Mouse (Mus musculus) kidney, postnatal 10 days (tissue): Measurements from ENCODE around the gene Cbr1.
A peak's percentile ranks its signal among the peaks of the same experiment; 100 is the strongest.

Experiments
- DNase-seq: peaks from one replicate; pipeline ENCODE4 v3.0.0; 2021; ENCODE audit warnings: mixed read lengths

Cbr1 gene

DNA sequence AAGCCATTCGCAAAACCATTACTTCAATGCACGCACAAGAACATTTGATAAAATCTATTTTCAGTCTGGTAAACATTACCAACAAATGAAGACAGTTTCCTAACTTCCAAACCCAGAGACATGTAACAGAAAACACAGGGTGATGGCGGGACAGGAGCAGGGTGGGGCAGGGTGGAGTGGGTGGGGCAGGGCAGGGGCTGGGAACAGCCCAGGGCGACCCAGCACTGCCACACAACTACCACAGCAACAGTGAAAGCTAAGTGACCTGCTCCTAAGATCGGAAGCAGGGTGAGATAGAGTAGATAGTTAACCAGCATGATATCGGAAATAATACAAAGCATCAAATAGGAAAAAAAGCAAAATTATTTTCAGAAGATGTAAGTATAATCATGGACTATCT lies 6.2 kb upstream of the Cbr1 start:
- peak; percentile 1 for DNase-seq

DNA sequence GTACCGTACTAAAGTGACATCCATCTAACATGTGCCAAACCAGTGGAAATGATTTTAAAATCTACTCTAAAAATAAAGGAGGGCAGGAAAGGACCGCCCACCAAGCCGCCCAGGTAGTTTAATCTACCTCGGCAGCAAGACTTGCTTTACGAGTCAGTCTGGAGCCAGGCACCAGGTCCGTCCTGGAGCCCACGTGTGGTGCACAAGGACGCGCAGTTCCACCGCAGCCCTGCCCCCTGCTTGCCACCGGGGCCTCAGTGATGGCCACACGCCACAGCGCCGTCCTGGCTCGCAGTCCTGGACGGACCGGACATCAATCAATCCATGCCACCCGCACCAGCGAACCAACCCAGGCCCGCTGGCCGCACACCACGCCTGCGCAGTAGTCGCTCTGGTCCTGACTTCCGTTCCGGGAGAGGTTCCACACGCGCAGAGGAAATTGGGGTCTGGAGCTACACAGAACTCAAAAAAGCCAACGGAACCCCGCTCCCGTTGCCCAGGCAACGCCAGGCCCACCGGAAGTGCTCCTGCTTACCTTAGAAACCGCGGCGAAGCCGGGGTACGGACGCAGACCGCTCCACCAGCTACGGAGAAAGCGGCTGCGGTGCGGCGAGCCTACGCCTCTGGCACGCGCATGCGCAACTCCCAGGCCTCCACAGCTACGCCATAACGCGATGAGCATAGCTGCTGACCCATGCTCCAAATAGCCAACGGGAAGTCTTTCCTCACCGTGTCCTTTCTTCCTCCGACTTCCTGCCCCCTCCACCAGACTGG lies 2.0 kb upstream of the Cbr1 start, which contains the start of gene Setd4:
Gene Setd4 (minus strand): TSS at position 625 of the 774 bp plus-strand sequence.
- peak; percentile 95 for DNase-seq

DNA sequence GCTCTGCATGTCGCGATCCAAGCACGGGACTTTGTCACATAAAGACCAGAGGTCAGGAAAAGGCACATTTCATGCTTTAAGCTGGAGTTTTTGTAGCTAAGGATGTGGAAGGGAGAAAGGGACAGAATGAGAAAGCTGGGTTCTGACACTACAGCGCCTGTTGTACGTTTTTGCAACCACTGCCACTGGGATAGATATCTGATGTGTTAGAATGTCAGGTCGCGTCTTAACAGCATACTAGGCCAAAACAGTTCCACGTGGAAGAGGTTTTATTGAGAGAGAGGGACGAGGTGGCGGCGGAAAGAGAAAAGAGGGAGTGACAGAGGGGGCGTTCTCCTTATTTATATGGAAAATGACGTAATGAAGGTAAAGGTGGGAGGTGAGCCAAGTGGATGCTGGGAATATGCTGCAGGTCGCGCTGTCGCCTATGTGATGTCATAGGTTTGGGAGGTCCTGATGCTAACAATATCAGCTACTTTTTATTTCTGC lies 1.1 kb upstream of the Cbr1 start:
- peak; percentile 9 for DNase-seq

DNA sequence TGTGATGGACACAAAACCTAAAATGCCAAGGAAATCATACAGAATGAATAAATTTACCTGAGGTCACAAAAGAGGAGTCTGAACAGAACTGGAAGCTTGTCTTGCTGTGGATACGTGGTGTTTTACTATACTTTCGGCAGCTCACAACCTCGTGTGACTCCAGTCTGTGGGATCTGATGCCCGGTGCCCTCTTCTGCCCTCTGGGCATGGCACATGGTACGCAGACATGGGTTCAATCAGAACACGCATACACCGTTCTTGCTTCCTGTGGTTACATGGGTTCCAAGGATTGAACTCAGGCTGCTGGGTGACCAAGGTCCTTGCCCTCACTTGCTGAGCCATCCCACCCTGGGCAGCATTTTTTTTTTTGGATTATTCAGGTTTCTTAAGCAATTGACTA lies 493 bp downstream of the Cbr1 start:
- peak; percentile 5 for DNase-seq

DNA sequence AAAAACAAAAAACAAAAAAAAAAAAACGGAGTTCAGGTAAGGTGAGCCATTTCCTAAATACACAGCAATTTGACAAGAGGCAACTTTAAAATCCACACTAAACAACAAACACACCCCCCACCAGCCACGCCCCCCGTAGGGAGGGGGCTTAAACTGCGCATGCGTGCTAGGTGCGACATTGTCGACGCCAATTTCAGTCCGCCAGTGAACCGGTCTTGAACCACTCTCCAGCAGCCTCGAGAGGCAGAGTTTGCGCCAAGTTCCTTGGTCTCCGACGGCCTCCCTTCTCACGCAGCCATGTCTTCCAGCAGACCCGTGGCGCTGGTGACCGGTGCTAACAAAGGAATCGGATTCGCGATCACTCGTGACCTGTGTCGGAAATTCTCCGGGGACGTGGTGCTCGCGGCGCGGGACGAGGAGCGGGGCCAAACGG lies 2.0 kb downstream of the Cbr1 start:
- DNase-seq: peak; percentile 91

DNA sequence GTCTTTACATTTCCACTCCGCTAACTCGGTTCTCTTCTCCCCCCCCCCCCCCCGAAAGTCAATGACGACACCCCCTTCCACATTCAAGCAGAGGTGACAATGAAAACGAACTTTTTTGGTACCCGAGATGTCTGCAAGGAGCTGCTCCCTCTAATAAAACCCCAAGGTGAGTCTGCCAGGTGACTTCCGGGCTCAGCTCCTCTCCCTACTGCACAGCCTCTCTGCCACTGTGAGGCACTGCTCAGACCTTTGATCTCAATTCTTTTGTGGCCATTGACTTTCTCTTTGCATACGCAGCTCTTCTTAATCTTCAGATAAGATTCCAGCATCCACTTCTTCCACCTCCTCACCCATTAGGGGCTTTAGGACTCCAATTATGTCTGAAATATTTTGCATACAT lies 3.1 kb downstream of the Cbr1 start:
- DNase-seq: peak; percentile 13

DNA sequence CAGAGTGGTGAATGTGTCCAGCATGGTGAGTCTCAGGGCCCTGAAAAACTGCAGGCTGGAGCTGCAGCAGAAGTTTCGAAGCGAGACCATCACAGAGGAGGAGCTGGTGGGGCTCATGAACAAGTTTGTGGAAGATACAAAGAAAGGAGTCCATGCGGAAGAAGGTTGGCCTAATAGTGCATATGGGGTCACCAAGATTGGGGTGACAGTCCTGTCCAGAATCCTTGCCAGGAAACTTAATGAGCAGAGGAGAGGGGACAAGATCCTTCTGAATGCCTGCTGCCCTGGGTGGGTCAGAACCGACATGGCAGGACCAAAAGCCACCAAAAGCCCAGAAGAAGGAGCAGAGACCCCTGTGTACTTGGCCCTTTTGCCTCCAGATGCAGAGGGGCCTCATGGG lies 4.1 kb downstream of the Cbr1 start:
- peak; percentile 3 for DNase-seq

DNA sequence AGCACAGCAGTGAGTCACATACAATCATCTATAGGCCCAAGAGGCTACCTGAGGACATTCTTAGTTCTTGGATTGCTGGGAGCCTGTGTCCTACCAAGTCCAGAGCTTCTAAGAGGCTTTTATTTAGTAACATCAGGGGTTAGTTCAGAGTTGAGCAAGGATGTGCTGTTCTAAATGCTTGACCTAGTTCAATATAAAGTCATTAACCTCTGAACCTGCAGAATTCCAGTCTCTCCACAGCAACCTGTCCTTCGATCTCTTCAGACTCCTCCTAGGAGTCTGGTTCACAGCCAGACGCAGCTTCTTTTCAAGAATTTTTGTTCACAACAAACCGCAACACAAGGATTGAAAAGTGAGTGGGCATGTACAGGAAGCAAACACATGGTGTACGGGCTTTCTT lies 5.3 kb downstream of the Cbr1 start:
- peak; percentile 4 for DNase-seq

DNA sequence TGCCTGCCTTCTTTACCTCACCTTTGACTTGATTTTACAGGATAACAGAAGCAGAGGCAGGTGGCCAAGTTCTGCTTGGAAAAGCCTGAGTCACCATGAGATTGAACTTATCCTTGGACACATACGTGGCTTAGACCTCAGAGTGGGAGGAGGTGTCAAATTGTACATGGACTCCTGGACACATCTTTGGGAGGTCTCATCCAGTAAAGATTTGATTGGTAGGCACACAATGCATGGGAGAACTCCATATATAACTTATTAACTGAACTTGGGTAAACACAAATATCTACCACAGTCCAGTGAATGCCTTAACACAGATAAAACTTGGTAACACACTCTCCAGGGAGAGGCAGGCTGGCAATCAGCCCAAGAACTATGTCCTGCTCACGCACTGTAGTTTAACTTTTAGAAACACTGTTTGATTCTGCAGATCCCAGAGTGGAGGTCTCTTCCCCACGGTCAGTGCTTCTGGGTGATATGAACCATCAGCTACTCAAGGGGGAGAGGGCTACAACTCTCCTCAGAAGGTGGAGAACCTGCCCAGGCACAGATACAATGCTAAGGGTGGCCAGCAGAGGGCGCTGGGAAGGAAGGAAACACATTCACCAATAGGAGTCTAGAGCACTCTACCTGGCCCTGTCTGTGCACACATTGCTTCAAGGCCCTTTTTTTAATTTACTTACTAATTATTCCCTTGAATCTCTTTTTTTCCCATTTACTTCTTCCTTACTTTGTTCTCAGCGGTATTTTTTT lies 9.6 kb downstream of the Cbr1 start:
- peak; percentile 87 for DNase-seq

DNA sequence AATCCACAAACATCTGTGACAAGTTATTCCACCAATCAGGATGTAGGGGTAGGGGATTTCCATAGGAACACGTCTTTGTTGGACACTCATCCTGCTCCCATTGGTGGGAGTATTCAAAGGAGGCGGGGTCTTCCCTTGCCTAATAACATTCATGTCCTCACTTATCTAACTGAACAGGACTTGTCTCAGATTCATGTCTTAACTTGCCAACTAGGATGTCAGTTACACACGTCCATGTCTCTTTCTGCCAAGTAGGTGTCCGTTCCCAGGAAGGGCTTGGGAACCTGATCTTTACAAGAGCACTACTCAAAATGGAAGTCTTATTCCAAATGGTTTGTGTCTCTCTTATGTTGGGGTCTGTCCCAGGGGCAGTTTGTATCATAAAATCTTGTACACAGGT lies 18.1 kb downstream of the Cbr1 start:
- DNase-seq: peak; percentile 2

DNA sequence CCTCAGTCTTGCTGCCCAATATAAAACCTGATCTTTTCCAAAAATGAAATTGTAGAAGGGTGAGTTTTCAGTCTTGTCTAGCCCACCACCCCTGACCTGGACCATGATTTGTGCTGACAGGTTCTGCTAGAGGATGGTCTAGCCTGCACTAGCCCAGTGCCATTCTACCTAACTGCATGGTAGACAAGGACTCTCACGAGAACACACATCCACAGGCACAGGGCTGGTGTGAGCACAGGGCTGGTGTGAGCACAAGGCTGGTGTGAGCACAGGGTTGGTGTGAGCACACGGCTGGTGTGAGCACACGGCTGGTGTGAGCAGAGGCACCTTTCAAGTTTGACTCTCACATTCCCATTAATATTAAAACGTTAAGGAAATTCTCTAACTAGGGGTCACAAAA lies 19.0 kb downstream of the Cbr1 start:
- peak; percentile 3 for DNase-seq

DNA sequence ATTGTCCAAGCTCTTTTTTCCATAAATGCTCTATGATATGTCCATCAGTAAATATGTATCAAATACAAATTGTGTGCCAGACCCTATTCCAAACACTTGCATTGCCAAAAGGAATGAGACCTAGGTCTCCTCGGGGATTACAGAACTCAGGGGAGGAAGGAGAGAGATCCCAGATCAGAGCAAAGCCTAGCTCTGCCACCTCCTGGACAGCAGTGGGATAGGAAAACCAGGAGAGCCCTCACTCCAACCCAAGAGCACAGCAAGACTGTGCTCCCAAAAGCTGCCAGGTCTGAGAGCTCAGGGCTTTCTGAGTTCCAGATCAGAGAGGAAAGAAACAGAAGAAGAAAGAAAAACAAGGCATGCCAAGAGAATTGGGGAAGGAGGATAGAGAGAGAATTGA lies 21.1 kb downstream of the Cbr1 start:
- DNase-seq: peak; percentile 74

DNA sequence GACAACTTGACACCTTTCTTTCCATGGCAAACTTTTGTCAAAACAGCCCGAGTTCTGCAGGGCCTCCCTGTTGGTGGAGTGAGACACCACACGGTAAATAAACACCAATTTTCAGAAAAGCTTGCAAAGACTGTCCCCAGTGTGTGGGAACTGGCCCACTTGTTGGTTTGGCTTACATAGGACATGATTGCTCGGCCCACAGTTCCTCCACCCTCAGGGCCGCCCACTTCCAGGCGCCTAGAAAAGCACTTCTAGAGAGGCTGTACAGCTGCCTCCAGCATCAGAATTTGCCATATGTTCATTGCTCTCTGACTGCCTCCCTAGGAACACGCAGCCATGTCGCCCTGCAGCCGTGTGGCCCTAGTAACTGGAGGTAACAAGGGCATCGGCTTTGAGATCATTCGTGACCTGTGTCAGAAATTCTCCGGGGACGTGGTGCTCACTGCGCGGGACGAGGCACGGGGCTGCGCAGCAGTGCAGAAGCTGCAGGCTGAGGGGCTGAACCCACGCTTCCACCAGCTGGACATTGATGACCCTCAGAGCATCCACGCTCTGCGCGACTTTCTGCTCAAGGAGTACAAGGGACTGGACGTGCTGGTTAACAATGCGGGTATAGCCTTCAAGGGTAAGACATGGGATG lies 22.2 kb downstream of the Cbr1 start, which contains the start of gene Gm5678:
Gene Gm5678 (plus strand): TSS at position 337 of the 640 bp plus-strand sequence.
- DNase-seq: no peak

DNA sequence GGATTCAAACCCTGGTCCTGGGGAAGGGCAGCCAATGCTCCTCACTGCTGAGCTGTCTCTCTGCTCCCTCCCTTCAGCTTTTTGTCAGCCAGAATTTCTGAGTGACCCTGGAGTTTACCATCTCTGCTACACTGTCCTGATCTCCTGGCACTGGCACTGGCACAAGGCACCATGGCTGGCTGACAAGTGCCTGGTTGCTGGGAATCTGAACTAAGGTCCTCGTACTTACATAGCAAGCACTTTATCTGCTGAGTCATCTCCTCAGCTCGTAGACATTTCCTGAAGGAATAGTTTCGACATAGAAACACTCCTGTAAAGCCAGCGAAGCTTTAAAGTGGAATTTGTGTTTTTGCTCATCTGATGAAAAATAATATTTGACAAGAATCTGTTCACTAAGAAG lies 38.4 kb downstream of the Cbr1 start:
- DNase-seq: no peak

DNA sequence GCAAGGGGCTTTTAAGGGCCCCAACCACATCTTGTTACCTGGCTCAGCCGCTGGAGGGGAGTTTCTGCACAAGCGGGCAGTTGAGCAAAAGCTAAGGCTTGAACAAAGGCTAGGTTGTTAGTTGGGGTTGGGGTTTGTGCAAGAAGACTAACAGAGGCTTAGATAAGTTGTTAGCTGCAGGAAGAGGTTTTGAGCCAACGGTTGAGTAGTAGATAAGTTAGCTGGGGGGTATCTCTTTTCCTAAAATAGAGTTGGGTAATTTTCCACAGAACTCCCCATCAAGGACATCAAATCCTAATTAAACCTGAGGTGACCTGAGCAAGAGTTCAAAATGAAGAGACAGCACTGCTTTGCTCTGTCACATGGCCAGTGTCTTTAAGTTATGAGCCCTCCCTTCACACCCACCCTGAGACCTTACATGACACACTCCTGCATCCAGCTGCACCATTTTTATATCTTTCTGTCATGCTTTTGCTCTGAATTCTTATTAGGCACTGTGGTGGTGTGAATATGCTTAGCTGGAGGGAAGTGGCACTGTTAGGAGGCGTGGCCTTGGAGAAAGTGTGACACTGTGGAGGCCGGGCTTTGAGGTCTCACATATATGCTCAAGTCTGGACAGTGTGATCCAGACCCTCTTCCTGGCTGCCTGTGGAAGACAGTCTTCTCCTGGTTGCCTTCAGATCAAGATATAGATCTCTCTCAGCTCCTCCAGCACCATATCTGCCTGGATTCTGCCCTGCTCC lies 43.0 kb downstream of the Cbr1 start:
- no peak for DNase-seq
